Mouse (Mus musculus) megakaryocyte, embryonic 14.5 days (primary cell): ENCODE measurements at regions not wholly inside any gene's neighbourhood (a gene's known extent, or its start where the extent isn't known, plus 50 kb on each side); places are given as distances from the start of the nearest gene placed in this dataset.

ENCODE experiments used
- FLI1 ChIP-seq: IDR thresholded peaks from 2 replicates; pipeline ENCODE4 v1.6.1; 2012; ENCODE audit warnings: low read length, inconsistent platforms, mixed read lengths
- GATA1 ChIP-seq: IDR thresholded peaks from 3 replicates; pipeline ENCODE4 v1.6.1; 2012; ENCODE audit warnings: mixed read lengths, low read length, inconsistent platforms, borderline replicate concordance

GRCm38 (mm10) chr14:97489427-97490347 lies 679.9 kb downstream of the Dach1 start:
- TF ChIP-seq GATA1, result no peak
- no peak for TF ChIP-seq FLI1
